Mouse (Mus musculus): ENCODE results near the gene D17H6S53E. TPM values are rescaled to one million over a fixed set of nuclear protein-coding genes. Genes with fewer than 3 reads are reported as not detected.

The D17H6S53E gene
- polyA plus RNA-seq, 1 experiment from 2014 or later: 7.8 TPM

- H3K4me2 ChIP-seq (ENCODE audit: low read length): no peak overlapping the region
- no peak for ATAC-seq
- H3K4me3 ChIP-seq (ENCODE audit: low read depth, low read length): no peak overlapping the region
- H3K36me3 ChIP-seq (ENCODE audit: control insufficient read depth, insufficient read depth, low read length): peaks cover 74% of the 10 kb centered on the region
- 93% methylated on average over 4 of the region's 4 CpGs for WGBS
- H3K4me1 ChIP-seq (ENCODE audit: control insufficient read depth, insufficient read depth, low read length): no peaks in the 10 kb centered on the region
- H3K9me3 ChIP-seq (replicated peaks; ENCODE audit: control insufficient read depth, low read length, poor library complexity, severe bottlenecking): no peaks in the 10 kb centered on the region
- H3K27me3 ChIP-seq (ENCODE audit: control insufficient read depth, insufficient read depth, low read depth, low read length): no peaks in the 10 kb centered on the region
- no peak overlapping the region for H3K9ac ChIP-seq (ENCODE audit: low read depth, low read length)
- H3K27ac ChIP-seq (ENCODE audit: low read length): no peak overlapping the region
These were observed 25.9 kb downstream of the D17H6S53E start for GRCm38 (mm10) chr17:35152121-35152520.

- Histone ChIP-seq H3K36me3 (ENCODE audit: control insufficient read depth, insufficient read depth, low read length) (peaks cover 78% of the 10 kb centered on the region), H3K27me3 (ENCODE audit: control insufficient read depth, insufficient read depth, low read depth, low read length) (no peaks in the 10 kb centered on the region), H3K9ac (ENCODE audit: low read depth, low read length) (no peak overlapping the region), H3K4me1 (ENCODE audit: control insufficient read depth, insufficient read depth, low read length) (no peaks in the 10 kb centered on the region), H3K9me3 (replicated peaks; ENCODE audit: control insufficient read depth, low read length, poor library complexity, severe bottlenecking) (no peaks in the 10 kb centered on the region), H3K4me2 (ENCODE audit: low read length) (no peak overlapping the region), H3K4me3 (ENCODE audit: low read depth, low read length) (no peak overlapping the region), H3K27ac (ENCODE audit: low read length) (no peak overlapping the region)
- 91% methylated on average over 9 of the region's 9 CpGs for WGBS
- no peak for ATAC-seq
These were observed 26.9 kb downstream of the D17H6S53E start for GRCm38 (mm10) chr17:35153077-35153476.

GRCm38 (mm10) chr17:35153931-35154330 lies 27.8 kb downstream of the D17H6S53E start:
- H3K36me3 ChIP-seq (ENCODE audit: control insufficient read depth, insufficient read depth, low read length): peaks cover 86% of the 10 kb centered on the region
- H3K27me3 ChIP-seq (ENCODE audit: control insufficient read depth, insufficient read depth, low read depth, low read length): no peaks in the 10 kb centered on the region
- H3K4me3 ChIP-seq (ENCODE audit: low read depth, low read length): no peak overlapping the region
- no peak overlapping the region for H3K27ac ChIP-seq (ENCODE audit: low read length)
- 93% methylated on average over 4 of the region's 4 CpGs for WGBS
- no peaks in the 10 kb centered on the region for H3K4me1 ChIP-seq (ENCODE audit: control insufficient read depth, insufficient read depth, low read length)
- H3K9me3 ChIP-seq (replicated peaks; ENCODE audit: control insufficient read depth, low read length, poor library complexity, severe bottlenecking): no peaks in the 10 kb centered on the region
- H3K9ac ChIP-seq (ENCODE audit: low read depth, low read length): no peak overlapping the region
- no peak overlapping the region for H3K4me2 ChIP-seq (ENCODE audit: low read length)
- ATAC-seq: no peak

GRCm38 (mm10) chr17:35154616-35155015 lies 28.4 kb downstream of the D17H6S53E start:
- Histone ChIP-seq H3K9ac (ENCODE audit: low read depth, low read length) (no peak overlapping the region), H3K9me3 (replicated peaks; ENCODE audit: control insufficient read depth, low read length, poor library complexity, severe bottlenecking) (no peaks in the 10 kb centered on the region), H3K27ac (ENCODE audit: low read length) (no peak overlapping the region), H3K36me3 (ENCODE audit: control insufficient read depth, insufficient read depth, low read length) (peaks cover 87% of the 10 kb centered on the region), H3K4me2 (ENCODE audit: low read length) (no peak overlapping the region), H3K4me1 (ENCODE audit: control insufficient read depth, insufficient read depth, low read length) (no peaks in the 10 kb centered on the region), H3K4me3 (ENCODE audit: low read depth, low read length) (no peak overlapping the region), H3K27me3 (ENCODE audit: control insufficient read depth, insufficient read depth, low read depth, low read length) (no peaks in the 10 kb centered on the region)
- no peak for ATAC-seq
- WGBS: 71% methylated on average over 7 of the region's 7 CpGs

- no peaks in the 10 kb centered on the region for H3K9me3 ChIP-seq (replicated peaks; ENCODE audit: control insufficient read depth, low read length, poor library complexity, severe bottlenecking)
- H3K4me3 ChIP-seq (ENCODE audit: low read depth, low read length): no peak overlapping the region
- no peak for ATAC-seq
- H3K9ac ChIP-seq (ENCODE audit: low read depth, low read length): no peak overlapping the region
- 89% methylated on average over 12 of the region's 12 CpGs for WGBS
- no peak overlapping the region for H3K4me2 ChIP-seq (ENCODE audit: low read length)
- H3K27me3 ChIP-seq (ENCODE audit: control insufficient read depth, insufficient read depth, low read depth, low read length): no peaks in the 10 kb centered on the region
- H3K4me1 ChIP-seq (ENCODE audit: control insufficient read depth, insufficient read depth, low read length): no peaks in the 10 kb centered on the region
- H3K36me3 ChIP-seq (ENCODE audit: control insufficient read depth, insufficient read depth, low read length): peaks cover 86% of the 10 kb centered on the region
- H3K27ac ChIP-seq (ENCODE audit: low read length): no peak overlapping the region
These were observed 29.3 kb downstream of the D17H6S53E start for GRCm38 (mm10) chr17:35155451-35155850.

- no peak overlapping the region for H3K4me3 ChIP-seq (ENCODE audit: low read depth, low read length)
- WGBS: 90% methylated on average over 33 of the region's 33 CpGs
- H3K9me3 ChIP-seq (replicated peaks; ENCODE audit: control insufficient read depth, low read length, poor library complexity, severe bottlenecking): no peaks in the 10 kb centered on the region
- H3K36me3 ChIP-seq (ENCODE audit: control insufficient read depth, insufficient read depth, low read length): peaks cover 89% of the 10 kb centered on the region
- H3K4me2 ChIP-seq (ENCODE audit: low read length): no peak overlapping the region
- no peak overlapping the region for H3K9ac ChIP-seq (ENCODE audit: low read depth, low read length)
- no peak for ATAC-seq
- peaks cover 2% of the 10 kb centered on the region for H3K4me1 ChIP-seq (ENCODE audit: control insufficient read depth, insufficient read depth, low read length)
- H3K27me3 ChIP-seq (ENCODE audit: control insufficient read depth, insufficient read depth, low read depth, low read length): no peaks in the 10 kb centered on the region
- no peak overlapping the region for H3K27ac ChIP-seq (ENCODE audit: low read length)
These were observed 30.5 kb downstream of the D17H6S53E start for GRCm38 (mm10) chr17:35156461-35157200.

GRCm38 (mm10) chr17:35157254-35157653 lies 31.1 kb downstream of the D17H6S53E start:
- WGBS: 94% methylated on average over 8 of the region's 8 CpGs

GRCm38 (mm10) chr17:35157661-35158175 lies 31.5 kb downstream of the D17H6S53E start:
- Histone ChIP-seq H3K4me1 (ENCODE audit: control insufficient read depth, insufficient read depth, low read length) (peaks cover 12% of the 10 kb centered on the region), H3K36me3 (ENCODE audit: control insufficient read depth, insufficient read depth, low read length) (peaks cover 84% of the 10 kb centered on the region)
- 92% methylated on average over 8 of the region's 8 CpGs for WGBS

More at GRCm38 (mm10) chr17:35157254-35157653, 31.1 kb downstream of the D17H6S53E start:
- Histone ChIP-seq H3K4me2 (ENCODE audit: low read length) (no peak overlapping the region), H3K4me1 (ENCODE audit: control insufficient read depth, insufficient read depth, low read length) (peaks cover 8% of the 10 kb centered on the region), H3K36me3 (ENCODE audit: control insufficient read depth, insufficient read depth, low read length) (peaks cover 88% of the 10 kb centered on the region), H3K27ac (ENCODE audit: low read length) (no peak overlapping the region), H3K4me3 (ENCODE audit: low read depth, low read length) (no peak overlapping the region), H3K27me3 (ENCODE audit: control insufficient read depth, insufficient read depth, low read depth, low read length) (no peaks in the 10 kb centered on the region), H3K9me3 (replicated peaks; ENCODE audit: control insufficient read depth, low read length, poor library complexity, severe bottlenecking) (no peaks in the 10 kb centered on the region), H3K9ac (ENCODE audit: low read depth, low read length) (no peak overlapping the region)
- no peak for ATAC-seq

GRCm38 (mm10) chr17:35158850-35159593 lies 32.8 kb downstream of the D17H6S53E start:
- ATAC-seq: no peak
- Histone ChIP-seq H3K27me3 (ENCODE audit: control insufficient read depth, insufficient read depth, low read depth, low read length) (no peaks in the 10 kb centered on the region), H3K4me2 (ENCODE audit: low read length) (no peak overlapping the region), H3K9ac (ENCODE audit: low read depth, low read length) (no peak overlapping the region), H3K36me3 (ENCODE audit: control insufficient read depth, insufficient read depth, low read length) (peaks cover 72% of the 10 kb centered on the region), H3K4me3 (ENCODE audit: low read depth, low read length) (no peak overlapping the region), H3K27ac (ENCODE audit: low read length) (no peak overlapping the region), H3K4me1 (ENCODE audit: control insufficient read depth, insufficient read depth, low read length) (peaks cover 18% of the 10 kb centered on the region), H3K9me3 (replicated peaks; ENCODE audit: control insufficient read depth, low read length, poor library complexity, severe bottlenecking) (no peaks in the 10 kb centered on the region)
- 95% methylated on average over 16 of the region's 16 CpGs for WGBS

More at GRCm38 (mm10) chr17:35157661-35158175, 31.5 kb downstream of the D17H6S53E start:
- Histone ChIP-seq H3K4me2 (ENCODE audit: low read length) (no peak overlapping the region), H3K27me3 (ENCODE audit: control insufficient read depth, insufficient read depth, low read depth, low read length) (no peaks in the 10 kb centered on the region), H3K27ac (ENCODE audit: low read length) (no peak overlapping the region), H3K4me3 (ENCODE audit: low read depth, low read length) (no peak overlapping the region), H3K9me3 (replicated peaks; ENCODE audit: control insufficient read depth, low read length, poor library complexity, severe bottlenecking) (no peaks in the 10 kb centered on the region), H3K9ac (ENCODE audit: low read depth, low read length) (no peak overlapping the region)
- no peak for ATAC-seq
